Mouse (Mus musculus) lung, embryonic 15.5 days (tissue): ENCODE measurements around the gene Icam2. TPM values are rescaled to one million over a fixed set of nuclear protein-coding genes. Genes with fewer than 3 reads are reported as not detected.

Experiments
- ATAC-seq: fragments of 200-750 bp; cut with Nextera tagmentation; 2 replicates; pipeline ENCODE4 v1.8.0; 2017; ENCODE audit warnings: moderate number of reproducible peaks, borderline replicate concordance; ENCODE audit not compliant: low FRiP score, low TSS enrichment; ENCODE audit errors: extremely low read depth
- H3K27ac ChIP-seq: fragments of 300-500 bp; sonication (generic); 2 replicates; pipeline ENCODE4 v1.5.1; 2015; ENCODE audit warnings: moderate library complexity, mild to moderate bottlenecking, inconsistent platforms
- H3K27me3 ChIP-seq: fragments of 300-500 bp; sonication (generic); 2 replicates; pipeline ENCODE4 v1.6.1; 2015; ENCODE audit warnings: inconsistent platforms
- H3K36me3 ChIP-seq: fragments of 300-500 bp; sonication (generic); 2 replicates; pipeline ENCODE4 v1.6.1; 2015; ENCODE audit warnings: inconsistent platforms
- H3K4me1 ChIP-seq: fragments of 300-500 bp; sonication (generic); 2 replicates; pipeline ENCODE4 v1.6.1; 2015; ENCODE audit warnings: inconsistent platforms
- H3K4me2 ChIP-seq: fragments of 300-500 bp; sonication (generic); 2 replicates; pipeline ENCODE4 v1.6.1; 2015; ENCODE audit warnings: inconsistent platforms, mild to moderate bottlenecking, moderate library complexity
- H3K4me3 ChIP-seq: fragments of 300-500 bp; sonication (generic); 2 replicates; pipeline ENCODE4 v1.5.1; 2015; ENCODE audit warnings: mild to moderate bottlenecking, inconsistent platforms
- H3K9ac ChIP-seq: fragments of 300-500 bp; sonication (generic); 2 replicates; pipeline ENCODE4 v1.6.1; 2015; ENCODE audit warnings: inconsistent platforms
- H3K9me3 ChIP-seq: fragments of 300-500 bp; sonication (generic); 2 replicates; pipeline ENCODE4 v1.6.1; 2016; ENCODE audit warnings: inconsistent platforms
- WGBS: fragments of 180-500 bp; shearing (Covaris S2); methylation state at CpG from one replicate; pipeline ENCODE4 v1.1.7; 2015; 5-methylcytosine and 5-hydroxymethylcytosine counted together
- polyA plus RNA-seq: library from polyadenylated mRNA; unstranded; fragments of >200 nt; fragmentation: Nextera tagmentation; extraction: Ambion mirVana; gene quantifications from 2 replicates; pipeline ENCODE4 v1.2.1, GENCODE M21; 2015

Icam2 gene
- polyA plus RNA-seq: 93.5 and 99.2 TPM in 2 replicates

DNA sequence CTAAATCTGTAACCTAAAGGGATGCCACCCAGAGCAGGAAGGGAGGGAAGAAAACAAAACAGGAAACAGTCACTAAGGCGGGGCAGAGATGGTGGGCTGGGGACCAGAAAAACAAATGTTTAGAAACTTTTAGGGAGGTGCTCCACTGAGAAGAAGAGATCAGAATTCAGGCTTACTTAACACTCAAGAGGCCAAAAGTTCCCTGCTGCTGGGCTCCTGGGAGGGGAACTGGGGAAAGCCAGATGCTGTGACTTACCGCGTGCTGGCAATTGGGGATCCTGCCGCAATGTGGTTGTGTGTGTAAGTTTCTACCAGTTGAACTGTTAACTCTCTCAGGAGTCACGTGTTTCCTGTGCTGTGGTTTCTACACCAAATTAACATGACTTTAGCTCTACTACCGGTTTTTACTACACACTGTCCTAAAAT lies at the start of gene Icam2:
Gene Icam2, minus strand, starts transcription at position 285 of the 426 bp plus-strand sequence.
- ATAC-seq: no peak

DNA sequence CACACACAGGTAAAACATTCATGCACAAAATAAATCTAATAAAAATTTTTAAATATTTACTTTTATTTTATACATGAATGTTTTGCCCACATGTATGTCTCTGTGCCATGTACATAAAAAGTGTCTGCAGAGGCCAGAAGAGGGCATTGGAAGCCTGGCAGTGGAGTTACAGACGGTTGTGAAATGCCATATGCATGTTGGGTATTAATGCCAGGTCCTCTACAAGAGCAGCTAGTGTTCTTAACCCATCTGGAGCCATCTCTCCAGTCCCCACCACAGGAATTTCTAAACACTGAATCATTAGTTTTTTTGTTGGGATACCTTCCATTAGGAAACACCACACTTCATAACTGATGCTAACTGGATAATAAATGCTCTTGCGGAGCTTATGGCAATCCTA lies 49.7 kb upstream of the Icam2 start:
- no peak for ATAC-seq
- H3K27me3 ChIP-seq: no peaks in the 10 kb centered on the region
- no peak overlapping the region for H3K4me3 ChIP-seq
- H3K4me1 ChIP-seq: peaks cover 4% of the 10 kb centered on the region; the same call in 1 of the 2 replicates
- H3K36me3 ChIP-seq: no peaks in the 10 kb centered on the region
- H3K9ac ChIP-seq: no peak overlapping the region
- H3K27ac ChIP-seq: no peak overlapping the region
- WGBS: 85% methylated on average over 2 of the region's 2 CpGs
- no peaks in the 10 kb centered on the region for H3K9me3 ChIP-seq
- no peak overlapping the region for H3K4me2 ChIP-seq

More for the DNA sequence above, at the start of gene Icam2:
- H3K27ac ChIP-seq: no peak within 1 kb of the TSS
- no peak within 1 kb of the TSS for H3K9ac ChIP-seq
- WGBS: 69% methylated on average over 6 of the region's 6 CpGs
- H3K4me1 ChIP-seq: peaks cover 22% of the 10 kb centered on the region; the same call in 1 of the 2 replicates
- no peak within 1 kb of the TSS for H3K4me2 ChIP-seq
- no peaks in the 10 kb centered on the region for H3K27me3 ChIP-seq
- no peaks in the 10 kb centered on the region for H3K9me3 ChIP-seq
- no peak within 1 kb of the TSS for H3K4me3 ChIP-seq
- no peaks in the 10 kb centered on the region for H3K36me3 ChIP-seq

DNA sequence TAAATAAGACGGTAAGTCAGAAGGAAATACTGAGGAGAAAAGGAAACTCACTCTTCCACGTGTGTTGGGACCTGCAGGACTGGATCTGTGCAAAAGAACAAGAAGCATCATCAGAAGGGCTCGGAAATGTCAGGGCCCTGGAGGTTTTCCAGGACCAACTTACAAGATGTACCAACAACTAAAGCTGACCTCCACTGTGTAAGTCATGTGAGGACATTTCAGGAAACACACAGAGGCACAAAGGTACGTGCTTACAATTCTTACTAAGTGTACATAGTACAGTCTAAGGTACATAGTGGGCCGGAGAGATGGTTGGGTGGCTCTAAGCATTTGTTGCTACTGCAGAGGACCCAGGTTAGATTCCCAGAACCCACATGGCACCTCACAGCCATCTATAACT lies 49.2 kb upstream of the Icam2 start:
- Histone ChIP-seq H3K4me2 (no peak overlapping the region), H3K9ac (no peak overlapping the region), H3K27me3 (no peaks in the 10 kb centered on the region), H3K4me3 (no peak overlapping the region), H3K9me3 (no peaks in the 10 kb centered on the region), H3K27ac (no peak overlapping the region), H3K4me1 (peaks cover 4% of the 10 kb centered on the region; the same call in 1 of the 2 replicates), H3K36me3 (no peaks in the 10 kb centered on the region)
- 76% methylated on average over 5 of the region's 5 CpGs for WGBS
- no peak for ATAC-seq

GRCm38 (mm10) chr11:106430392-106430791 lies 42.5 kb upstream of the Icam2 start:
- 82% methylated on average over 5 of the region's 5 CpGs for WGBS
- H3K27ac ChIP-seq: no peak overlapping the region
- peaks cover 4% of the 10 kb centered on the region; the same call in 1 of the 2 replicates for H3K4me1 ChIP-seq
- no peaks in the 10 kb centered on the region for H3K9me3 ChIP-seq
- no peak overlapping the region for H3K4me2 ChIP-seq
- H3K27me3 ChIP-seq: no peaks in the 10 kb centered on the region
- no peak overlapping the region for H3K9ac ChIP-seq
- no peak for ATAC-seq
- no peaks in the 10 kb centered on the region for H3K36me3 ChIP-seq
- H3K4me3 ChIP-seq: no peak overlapping the region

DNA sequence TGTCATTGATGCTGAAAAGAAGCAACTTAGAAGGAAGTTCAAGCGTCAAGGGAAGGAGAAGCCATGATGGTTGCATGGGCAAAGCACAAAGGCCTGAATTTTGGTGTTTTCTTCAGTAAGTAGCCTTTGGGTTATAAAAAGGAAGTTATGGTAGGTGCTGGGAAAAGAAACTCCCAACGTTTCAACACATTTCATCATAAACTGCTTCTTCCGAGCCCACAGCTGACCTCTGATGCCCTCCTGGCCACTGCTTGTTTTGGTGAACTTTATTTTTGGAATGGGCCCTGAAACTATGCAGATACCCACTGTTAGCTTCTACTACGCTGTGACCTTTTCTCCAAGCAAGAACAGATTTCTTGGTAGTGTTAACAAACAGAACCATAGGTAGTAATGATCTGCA lies 41.8 kb upstream of the Icam2 start:
- Histone ChIP-seq H3K4me1 (peaks cover 4% of the 10 kb centered on the region; the same call in 1 of the 2 replicates), H3K36me3 (no peaks in the 10 kb centered on the region; the same call in 1 of the 2 replicates), H3K4me3 (no peak overlapping the region), H3K9ac (no peak overlapping the region), H3K27ac (no peak overlapping the region), H3K4me2 (no peak overlapping the region), H3K27me3 (no peaks in the 10 kb centered on the region), H3K9me3 (no peaks in the 10 kb centered on the region)
- ATAC-seq: no peak
- WGBS: 68% methylated on average over 4 of the region's 4 CpGs

GRCm38 (mm10) chr11:106428556-106428955 lies 40.7 kb upstream of the Icam2 start:
- H3K4me1 ChIP-seq: peaks cover 4% of the 10 kb centered on the region; the same call in 1 of the 2 replicates
- H3K9ac ChIP-seq: no peak overlapping the region
- H3K27ac ChIP-seq: no peak overlapping the region
- ATAC-seq: no peak
- H3K9me3 ChIP-seq: no peaks in the 10 kb centered on the region
- H3K4me2 ChIP-seq: no peak overlapping the region
- H3K4me3 ChIP-seq: no peak overlapping the region
- H3K27me3 ChIP-seq: no peaks in the 10 kb centered on the region
- H3K36me3 ChIP-seq: no peaks in the 10 kb centered on the region; the same call in 1 of the 2 replicates
- 91% methylated on average over 2 of the region's 2 CpGs for WGBS

- 76% methylated on average over 4 of the region's 4 CpGs for WGBS
- Histone ChIP-seq H3K4me1 (peaks cover 4% of the 10 kb centered on the region; the same call in 1 of the 2 replicates), H3K9me3 (no peaks in the 10 kb centered on the region), H3K9ac (no peak overlapping the region), H3K27me3 (no peaks in the 10 kb centered on the region), H3K4me3 (no peak overlapping the region), H3K27ac (no peak overlapping the region), H3K4me2 (no peak overlapping the region), H3K36me3 (peaks cover 2% of the 10 kb centered on the region; the same call in 1 of the 2 replicates)
- no peak for ATAC-seq
These were observed 40.2 kb upstream of the Icam2 start for GRCm38 (mm10) chr11:106428106-106428505.

DNA sequence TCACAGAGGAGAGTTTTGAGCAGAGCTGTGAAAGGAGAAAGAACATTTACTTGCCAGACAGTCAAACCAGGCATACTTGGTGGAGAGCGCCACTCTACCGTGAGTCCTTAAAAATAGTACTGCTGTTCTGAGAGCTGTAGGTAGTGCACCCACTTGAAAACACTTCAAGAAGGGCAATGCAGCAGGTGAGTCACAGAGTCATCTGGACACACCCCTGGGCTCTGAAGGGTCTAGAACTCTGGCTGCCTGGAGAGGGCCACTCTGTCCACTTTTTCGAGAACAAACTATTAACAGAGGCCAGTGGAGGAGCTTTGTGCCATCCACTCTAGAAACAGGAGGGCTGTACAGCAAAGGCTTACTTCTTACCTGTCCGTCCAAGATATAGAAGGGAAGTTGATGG lies 38.6 kb upstream of the Icam2 start:
- Histone ChIP-seq H3K27ac (peak overlapping the region; percentile 58; the same call in 1 of the 2 replicates), H3K4me1 (peaks cover 4% of the 10 kb centered on the region; the same call in 1 of the 2 replicates), H3K36me3 (peaks cover 8% of the 10 kb centered on the region; the same call in 1 of the 2 replicates), H3K9me3 (no peaks in the 10 kb centered on the region), H3K4me3 (no peak overlapping the region), H3K4me2 (no peak overlapping the region), H3K27me3 (no peaks in the 10 kb centered on the region), H3K9ac (no peak overlapping the region)
- WGBS: 65% methylated on average over 4 of the region's 4 CpGs
- peak; percentile 67 for ATAC-seq

DNA sequence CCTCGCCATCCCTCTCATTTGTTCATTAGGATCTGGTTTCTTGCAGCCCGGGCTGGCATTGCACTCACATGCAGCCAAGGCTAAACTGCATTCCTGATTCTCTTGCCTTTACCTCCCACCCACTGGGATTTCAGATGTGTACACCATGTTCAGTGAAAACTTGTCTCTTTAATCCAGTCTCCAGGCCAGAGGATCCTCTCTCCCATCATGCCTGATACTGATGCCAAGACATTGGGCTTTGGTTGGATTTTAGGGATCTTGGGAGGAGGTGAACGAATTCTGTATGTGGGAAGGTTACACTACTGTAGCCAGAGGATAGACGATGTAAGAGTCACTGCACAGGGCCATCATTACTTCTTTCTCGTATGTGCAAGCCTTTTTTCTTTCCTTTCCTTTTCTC lies 37.3 kb upstream of the Icam2 start:
- Histone ChIP-seq H3K4me3 (no peak overlapping the region), H3K27ac (no peak overlapping the region), H3K27me3 (no peaks in the 10 kb centered on the region), H3K9ac (no peak overlapping the region), H3K4me2 (no peak overlapping the region), H3K36me3 (peaks cover 8% of the 10 kb centered on the region; the same call in 1 of the 2 replicates), H3K9me3 (no peaks in the 10 kb centered on the region), H3K4me1 (peaks cover 4% of the 10 kb centered on the region; the same call in 1 of the 2 replicates)
- 86% methylated on average over 5 of the region's 5 CpGs for WGBS
- no peak for ATAC-seq

DNA sequence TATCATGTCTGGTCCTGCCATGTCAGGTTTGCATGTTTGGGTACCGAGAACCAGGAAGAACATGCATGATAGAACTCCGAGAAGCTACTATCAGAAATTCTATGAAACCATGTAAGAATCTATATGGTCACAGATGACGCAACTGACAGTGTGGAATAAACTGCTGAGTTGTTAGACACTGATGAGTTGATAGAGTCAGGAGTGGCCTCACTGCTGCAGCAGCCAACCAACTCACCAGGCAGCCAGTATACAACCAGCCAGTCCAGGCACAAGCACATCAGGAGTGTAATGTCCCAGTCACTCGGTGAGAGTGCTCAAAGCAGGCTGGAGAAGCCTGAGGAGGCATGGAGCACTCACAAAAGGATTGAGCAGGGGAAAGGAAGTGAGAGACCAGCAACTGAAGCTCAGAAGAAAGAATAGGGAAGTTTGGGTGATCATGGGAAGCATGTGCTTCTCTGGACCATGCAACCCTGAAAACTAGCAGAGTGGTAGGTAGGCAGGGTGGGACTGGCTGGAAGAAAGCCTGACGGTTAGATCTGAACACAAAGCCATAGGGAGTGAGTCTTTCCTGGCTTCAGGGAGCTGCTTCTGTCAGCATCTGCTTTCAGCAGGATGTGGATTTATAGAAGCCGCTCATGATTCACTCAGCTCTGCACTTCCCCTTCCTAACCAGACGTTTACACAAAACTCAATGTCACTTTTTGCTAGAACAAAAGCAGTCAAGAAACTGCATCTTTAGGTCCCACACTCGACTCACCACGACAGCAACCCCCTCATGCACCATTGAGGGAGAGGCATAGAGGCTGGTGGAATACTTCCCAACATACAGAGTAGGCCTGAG lies 31.6 kb upstream of the Icam2 start:
- no peak overlapping the region for H3K4me3 ChIP-seq
- H3K4me1 ChIP-seq: no peaks in the 10 kb centered on the region
- H3K27ac ChIP-seq: peak overlapping the region; percentile 2; the same call in 1 of the 2 replicates
- H3K9me3 ChIP-seq: no peaks in the 10 kb centered on the region
- peaks cover 8% of the 10 kb centered on the region; the same call in 1 of the 2 replicates for H3K36me3 ChIP-seq
- H3K4me2 ChIP-seq: no peak overlapping the region
- WGBS: 63% methylated on average over 9 of the region's 9 CpGs
- no peaks in the 10 kb centered on the region for H3K27me3 ChIP-seq
- ATAC-seq: no peak
- H3K9ac ChIP-seq: no peak overlapping the region

GRCm38 (mm10) chr11:106418622-106419196 lies 30.8 kb upstream of the Icam2 start:
- 23% methylated on average over 4 of the region's 4 CpGs for WGBS
- no peaks in the 10 kb centered on the region for H3K4me1 ChIP-seq
- peaks cover 8% of the 10 kb centered on the region; the same call in 1 of the 2 replicates for H3K36me3 ChIP-seq
- H3K4me2 ChIP-seq: no peak overlapping the region
- no peak overlapping the region for H3K4me3 ChIP-seq
- H3K27ac ChIP-seq: no peak overlapping the region
- no peak overlapping the region for H3K9ac ChIP-seq
- ATAC-seq: no peak
- no peaks in the 10 kb centered on the region for H3K27me3 ChIP-seq
- H3K9me3 ChIP-seq: no peaks in the 10 kb centered on the region

- H3K36me3 ChIP-seq: peaks cover 7% of the 10 kb centered on the region
- no peaks in the 10 kb centered on the region for H3K4me1 ChIP-seq
- no peak for ATAC-seq
- H3K27ac ChIP-seq: no peak overlapping the region
- WGBS: 67% methylated on average over 2 of the region's 2 CpGs
- H3K4me2 ChIP-seq: no peak overlapping the region
- H3K27me3 ChIP-seq: no peaks in the 10 kb centered on the region
- H3K4me3 ChIP-seq: no peak overlapping the region
- H3K9me3 ChIP-seq: no peaks in the 10 kb centered on the region
- no peak overlapping the region for H3K9ac ChIP-seq
These were observed 30.0 kb upstream of the Icam2 start for GRCm38 (mm10) chr11:106417860-106418259.
